Mouse (Mus musculus): ENCODE results near the gene Mast4. TPM values are rescaled to one million over a fixed set of nuclear protein-coding genes. Genes with fewer than 3 reads are reported as not detected.

Mast4 gene
- polyA plus RNA-seq, 1 experiment from 2014 or later = 33.0 TPM

GRCm38 (mm10) chr13:102839741-102840482, 494.4 kb downstream of the Mast4 start:
- 28% methylated on average over 7 of the region's 7 CpGs for WGBS

GRCm38 (mm10) chr13:102837427-102837826, 496.9 kb downstream of the Mast4 start:
- no peak for ATAC-seq (ENCODE audit: low read depth)
- WGBS = 79% methylated on average over 4 of the region's 4 CpGs

More at GRCm38 (mm10) chr13:102839741-102840482, 494.4 kb downstream of the Mast4 start:
- Histone ChIP-seq H3K36me3 (ENCODE audit: control insufficient read depth, insufficient read depth, low read length) (no peaks in the 10 kb centered on the region), H3K4me2 (ENCODE audit: low read depth, low read length) (no peak overlapping the region), H3K27me3 (ENCODE audit: control insufficient read depth, insufficient read depth, low read length) (no peaks in the 10 kb centered on the region), H3K27ac (ENCODE audit: low read depth, low read length) (no peak overlapping the region), H3K9me3 (ENCODE audit: control insufficient read depth, low read length) (no peaks in the 10 kb centered on the region), H3K9ac (replicated peaks; ENCODE audit: low read depth, low read length) (no peak overlapping the region), H3K4me1 (ENCODE audit: control insufficient read depth, insufficient read depth, low read length) (no peaks in the 10 kb centered on the region), H3K4me3 (ENCODE audit: low read depth, low read length) (no peak overlapping the region)
- no peak for ATAC-seq (ENCODE audit: low read depth)

GRCm38 (mm10) chr13:102835336-102835735, 499.0 kb downstream of the Mast4 start:
- Histone ChIP-seq H3K27me3 (ENCODE audit: control insufficient read depth, insufficient read depth, low read length) (no peaks in the 10 kb centered on the region), H3K36me3 (ENCODE audit: control insufficient read depth, insufficient read depth, low read length) (no peaks in the 10 kb centered on the region), H3K9me3 (ENCODE audit: control insufficient read depth, low read length) (no peaks in the 10 kb centered on the region), H3K4me3 (ENCODE audit: low read depth, low read length) (no peak overlapping the region), H3K4me2 (ENCODE audit: low read depth, low read length) (no peak overlapping the region), H3K4me1 (ENCODE audit: control insufficient read depth, insufficient read depth, low read length) (no peaks in the 10 kb centered on the region), H3K9ac (replicated peaks; ENCODE audit: low read depth, low read length) (no peak overlapping the region), H3K27ac (ENCODE audit: low read depth, low read length) (no peak overlapping the region)
- WGBS = 39% methylated on average over 8 of the region's 8 CpGs
- ATAC-seq (ENCODE audit: low read depth) = peak; percentile 44; the same call in 1 of the 2 replicates

More at GRCm38 (mm10) chr13:102837427-102837826, 496.9 kb downstream of the Mast4 start:
- H3K9ac ChIP-seq (replicated peaks; ENCODE audit: low read depth, low read length) = no peak overlapping the region
- H3K4me2 ChIP-seq (ENCODE audit: low read depth, low read length) = no peak overlapping the region
- no peaks in the 10 kb centered on the region for H3K36me3 ChIP-seq (ENCODE audit: control insufficient read depth, insufficient read depth, low read length)
- H3K4me3 ChIP-seq (ENCODE audit: low read depth, low read length) = no peak overlapping the region
- H3K9me3 ChIP-seq (ENCODE audit: control insufficient read depth, low read length) = no peaks in the 10 kb centered on the region
- no peak overlapping the region for H3K27ac ChIP-seq (ENCODE audit: low read depth, low read length)
- no peaks in the 10 kb centered on the region for H3K4me1 ChIP-seq (ENCODE audit: control insufficient read depth, insufficient read depth, low read length)
- no peaks in the 10 kb centered on the region for H3K27me3 ChIP-seq (ENCODE audit: control insufficient read depth, insufficient read depth, low read length)

GRCm38 (mm10) chr13:102818287-102818686, 516.0 kb downstream of the Mast4 start:
- Histone ChIP-seq H3K9ac (replicated peaks; ENCODE audit: low read depth, low read length) (no peak overlapping the region), H3K4me2 (ENCODE audit: low read depth, low read length) (no peak overlapping the region), H3K27ac (ENCODE audit: low read depth, low read length) (no peak overlapping the region), H3K9me3 (ENCODE audit: control insufficient read depth, low read length) (no peaks in the 10 kb centered on the region), H3K4me3 (ENCODE audit: low read depth, low read length) (no peak overlapping the region), H3K36me3 (ENCODE audit: control insufficient read depth, insufficient read depth, low read length) (no peaks in the 10 kb centered on the region), H3K4me1 (ENCODE audit: control insufficient read depth, insufficient read depth, low read length) (peaks cover 6% of the 10 kb centered on the region; the same call in 1 of the 2 replicates), H3K27me3 (ENCODE audit: control insufficient read depth, insufficient read depth, low read length) (no peaks in the 10 kb centered on the region)
- ATAC-seq (ENCODE audit: low read depth) = no peak
- 75% methylated on average over 4 of the region's 4 CpGs for WGBS

- peaks cover 12% of the 10 kb centered on the region for H3K4me1 ChIP-seq (ENCODE audit: control insufficient read depth, insufficient read depth, low read length)
- H3K9me3 ChIP-seq (ENCODE audit: control insufficient read depth, low read length) = no peaks in the 10 kb centered on the region
- H3K4me3 ChIP-seq (ENCODE audit: low read depth, low read length) = no peak overlapping the region
- 91% methylated on average over 7 of the region's 7 CpGs for WGBS
- H3K27me3 ChIP-seq (ENCODE audit: control insufficient read depth, insufficient read depth, low read length) = no peaks in the 10 kb centered on the region
- H3K36me3 ChIP-seq (ENCODE audit: control insufficient read depth, insufficient read depth, low read length) = no peaks in the 10 kb centered on the region
- no peak overlapping the region for H3K4me2 ChIP-seq (ENCODE audit: low read depth, low read length)
- no peak for ATAC-seq (ENCODE audit: low read depth)
- H3K27ac ChIP-seq (ENCODE audit: low read depth, low read length) = no peak overlapping the region
- H3K9ac ChIP-seq (replicated peaks; ENCODE audit: low read depth, low read length) = no peak overlapping the region
These were observed 517.6 kb downstream of the Mast4 start for GRCm38 (mm10) chr13:102816689-102817088.

- ATAC-seq (ENCODE audit: low read depth) = no peak
- 94% methylated on average over 6 of the region's 6 CpGs for WGBS
- H3K9me3 ChIP-seq (ENCODE audit: control insufficient read depth, low read length) = no peaks in the 10 kb centered on the region
- no peak overlapping the region for H3K4me2 ChIP-seq (ENCODE audit: low read depth, low read length)
- peaks cover 23% of the 10 kb centered on the region for H3K4me1 ChIP-seq (ENCODE audit: control insufficient read depth, insufficient read depth, low read length)
- no peak overlapping the region for H3K27ac ChIP-seq (ENCODE audit: low read depth, low read length)
- H3K9ac ChIP-seq (replicated peaks; ENCODE audit: low read depth, low read length) = no peak overlapping the region
- no peak overlapping the region for H3K4me3 ChIP-seq (ENCODE audit: low read depth, low read length)
- no peaks in the 10 kb centered on the region for H3K36me3 ChIP-seq (ENCODE audit: control insufficient read depth, insufficient read depth, low read length)
- H3K27me3 ChIP-seq (ENCODE audit: control insufficient read depth, insufficient read depth, low read length) = no peaks in the 10 kb centered on the region
These were observed 519.1 kb downstream of the Mast4 start for GRCm38 (mm10) chr13:102815158-102815557.

DNA sequence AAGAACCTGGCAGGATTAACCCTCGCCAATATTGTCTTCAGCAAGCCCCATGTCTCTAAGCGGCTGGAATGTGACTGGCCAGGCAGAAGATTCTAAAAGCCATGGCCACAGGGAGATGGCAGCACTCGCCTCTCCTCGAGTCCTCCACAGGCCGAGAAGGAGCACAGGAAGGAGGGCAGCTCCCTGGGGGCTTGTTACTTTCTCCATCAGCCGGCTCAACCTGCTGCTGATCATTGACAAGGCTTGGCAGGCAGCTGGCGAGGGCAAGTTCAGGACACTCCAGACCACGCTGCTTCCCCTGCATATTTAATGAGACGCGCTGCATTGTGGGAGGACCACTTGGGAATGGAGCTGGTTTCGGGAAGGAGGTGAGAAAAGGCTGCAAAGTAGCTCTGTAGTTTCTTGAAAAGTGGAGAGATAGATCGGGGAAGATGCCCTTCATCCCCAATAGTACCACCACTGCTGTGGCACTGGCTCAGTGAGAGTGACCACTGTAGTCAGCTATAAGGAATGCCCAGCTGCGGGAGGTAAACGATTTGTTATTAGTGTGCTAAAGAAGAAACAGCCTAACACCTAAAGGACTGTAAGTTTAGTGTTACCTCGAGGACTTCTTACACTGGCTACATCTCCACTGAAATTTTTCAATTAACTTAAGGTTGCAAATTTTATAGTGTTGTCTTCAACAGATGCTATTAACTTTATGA, 523.0 kb downstream of the Mast4 start:
- Histone ChIP-seq H3K4me3 (ENCODE audit: low read depth, low read length) (peak overlapping the region; percentile 24), H3K27me3 (ENCODE audit: control insufficient read depth, insufficient read depth, low read length) (no peaks in the 10 kb centered on the region), H3K9me3 (ENCODE audit: control insufficient read depth, low read length) (no peaks in the 10 kb centered on the region), H3K27ac (ENCODE audit: low read depth, low read length) (no peak overlapping the region), H3K9ac (replicated peaks; ENCODE audit: low read depth, low read length) (peak overlapping the region; percentile 29; the same call in 1 of the 2 replicates), H3K4me1 (ENCODE audit: control insufficient read depth, insufficient read depth, low read length) (peaks cover 23% of the 10 kb centered on the region), H3K36me3 (ENCODE audit: control insufficient read depth, insufficient read depth, low read length) (no peaks in the 10 kb centered on the region), H3K4me2 (ENCODE audit: low read depth, low read length) (peak overlapping the region; percentile 52)
- peak; percentile 77; the same call in 1 of the 2 replicates for ATAC-seq (ENCODE audit: low read depth)
- WGBS = 5% methylated on average over 15 of the region's 15 CpGs

GRCm38 (mm10) chr13:102806652-102807051, 527.6 kb downstream of the Mast4 start:
- H3K4me3 ChIP-seq (ENCODE audit: low read depth, low read length) = no peak overlapping the region
- no peaks in the 10 kb centered on the region for H3K9me3 ChIP-seq (ENCODE audit: control insufficient read depth, low read length)
- H3K27ac ChIP-seq (ENCODE audit: low read depth, low read length) = no peak overlapping the region
- no peak overlapping the region for H3K4me2 ChIP-seq (ENCODE audit: low read depth, low read length)
- H3K27me3 ChIP-seq (ENCODE audit: control insufficient read depth, insufficient read depth, low read length) = no peaks in the 10 kb centered on the region
- H3K9ac ChIP-seq (replicated peaks; ENCODE audit: low read depth, low read length) = no peak overlapping the region
- 77% methylated on average over 3 of the region's 3 CpGs for WGBS
- no peaks in the 10 kb centered on the region for H3K36me3 ChIP-seq (ENCODE audit: control insufficient read depth, insufficient read depth, low read length)
- ATAC-seq (ENCODE audit: low read depth) = no peak
- peaks cover 12% of the 10 kb centered on the region; the same call in 1 of the 2 replicates for H3K4me1 ChIP-seq (ENCODE audit: control insufficient read depth, insufficient read depth, low read length)

GRCm38 (mm10) chr13:102805190-102805589, 529.1 kb downstream of the Mast4 start:
- Histone ChIP-seq H3K36me3 (ENCODE audit: control insufficient read depth, insufficient read depth, low read length) (no peaks in the 10 kb centered on the region), H3K9ac (replicated peaks; ENCODE audit: low read depth, low read length) (no peak overlapping the region), H3K27me3 (ENCODE audit: control insufficient read depth, insufficient read depth, low read length) (no peaks in the 10 kb centered on the region), H3K4me2 (ENCODE audit: low read depth, low read length) (no peak overlapping the region), H3K9me3 (ENCODE audit: control insufficient read depth, low read length) (no peaks in the 10 kb centered on the region), H3K4me1 (ENCODE audit: control insufficient read depth, insufficient read depth, low read length) (no peaks in the 10 kb centered on the region), H3K4me3 (ENCODE audit: low read depth, low read length) (no peak overlapping the region), H3K27ac (ENCODE audit: low read depth, low read length) (no peak overlapping the region)
- 72% methylated on average over 6 of the region's 6 CpGs for WGBS
- ATAC-seq (ENCODE audit: low read depth) = no peak
